Mouse (Mus musculus) stomach, embryonic 14.5 days (tissue): ENCODE measurements around the gene Gabrb3. TPM values are rescaled to one million over a fixed set of nuclear protein-coding genes. Genes with fewer than 3 reads are reported as not detected.
"Not testable (repeated sequence)": the region's sequence is repeated elsewhere in the genome, so short reads cannot be mapped to it uniquely, and the experiment has no call there.

Experiments
- ATAC-seq: fragments of 200-750 bp; cut with Nextera tagmentation; 2 replicates; pipeline ENCODE4 v1.8.0; 2017; ENCODE audit warnings: low read depth, moderate TSS enrichment; ENCODE audit not compliant: insufficient number of reproducible peaks, insufficient read depth, low FRiP score
- H3K27ac ChIP-seq: fragments of 300-500 bp; sonication (generic); 2 replicates; pipeline ENCODE4 v1.5.1; 2014; ENCODE audit warnings: mild to moderate bottlenecking, low read length, moderate library complexity, mixed read lengths
- H3K27me3 ChIP-seq: fragments of 300-500 bp; sonication (generic); 2 replicates; pipeline ENCODE4 v1.6.1; 2014; ENCODE audit warnings: low read length, control low read depth, mixed read lengths; ENCODE audit not compliant: control insufficient read depth, insufficient read depth
- H3K36me3 ChIP-seq: fragments of 300-500 bp; sonication (generic); 2 replicates; pipeline ENCODE4 v1.6.1; 2014; ENCODE audit warnings: mild to moderate bottlenecking, control low read depth, low read length, moderate library complexity, mixed read lengths; ENCODE audit not compliant: control insufficient read depth, insufficient read depth
- H3K4me1 ChIP-seq: fragments of 300-500 bp; sonication (generic); 2 replicates; pipeline ENCODE4 v1.6.1; 2014; ENCODE audit warnings: low read length, control low read depth, mixed read lengths; ENCODE audit not compliant: control insufficient read depth, insufficient read depth
- H3K4me2 ChIP-seq: fragments of 300-500 bp; sonication (generic); replicated peaks from 2 replicates; pipeline ENCODE4 v1.6.1; 2014; ENCODE audit warnings: low read depth, low read length, control low read depth
- H3K4me3 ChIP-seq: fragments of 300-500 bp; sonication (generic); 2 replicates; pipeline ENCODE4 v1.5.1; 2014; ENCODE audit warnings: low read depth, low read length, control low read depth
- H3K9ac ChIP-seq: fragments of 300-500 bp; sonication (generic); replicated peaks from 2 replicates; pipeline ENCODE4 v1.6.1; 2014; ENCODE audit warnings: low read depth, mild to moderate bottlenecking, control low read depth, low read length, moderate library complexity, mixed read lengths
- H3K9me3 ChIP-seq: fragments of 300-500 bp; sonication (generic); 2 replicates; pipeline ENCODE4 v1.6.1; 2016; ENCODE audit warnings: low read depth, low read length, control low read depth; ENCODE audit not compliant: control insufficient read depth
- WGBS: fragments of 180-500 bp; shearing (Covaris S2); extraction: QIAGEN DNeasy Blood & Tissue Kit; methylation state at CpG from one replicate; pipeline ENCODE4 v1.1.7; 2014; 5-methylcytosine and 5-hydroxymethylcytosine counted together
- polyA plus RNA-seq: library from polyadenylated mRNA; unstranded; fragments of >200 nt; fragmentation: Nextera tagmentation; extraction: Ambion mirVana; gene quantifications from 2 replicates; pipeline ENCODE4 v1.2.1, GENCODE M21; 2014

Gabrb3 gene
- polyA plus RNA-seq, 1 experiment from 2014 or later = 5.1 TPM

DNA sequence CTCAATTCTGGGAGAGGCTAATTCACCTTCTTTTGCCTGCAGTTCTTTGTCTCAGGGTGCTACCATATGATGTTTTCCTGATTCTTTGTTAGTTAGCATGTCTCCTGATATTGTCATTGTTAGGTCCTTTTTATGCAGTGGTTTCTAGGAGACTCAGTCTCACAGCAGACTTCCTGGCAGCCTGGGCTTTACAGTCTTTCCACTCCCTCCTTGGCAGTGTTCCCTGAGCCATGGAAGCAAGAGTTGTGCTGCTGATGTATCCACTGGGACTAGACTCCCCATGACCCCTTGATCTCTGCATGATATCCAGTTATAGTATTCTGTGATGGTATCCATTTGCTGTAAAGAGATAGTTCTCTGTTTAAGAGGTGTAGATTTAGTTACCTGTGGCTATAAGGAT is 281.6 kb downstream of the Gabrb3 start:
- H3K4me1 ChIP-seq = no peaks in the 10 kb centered on the region

DNA sequence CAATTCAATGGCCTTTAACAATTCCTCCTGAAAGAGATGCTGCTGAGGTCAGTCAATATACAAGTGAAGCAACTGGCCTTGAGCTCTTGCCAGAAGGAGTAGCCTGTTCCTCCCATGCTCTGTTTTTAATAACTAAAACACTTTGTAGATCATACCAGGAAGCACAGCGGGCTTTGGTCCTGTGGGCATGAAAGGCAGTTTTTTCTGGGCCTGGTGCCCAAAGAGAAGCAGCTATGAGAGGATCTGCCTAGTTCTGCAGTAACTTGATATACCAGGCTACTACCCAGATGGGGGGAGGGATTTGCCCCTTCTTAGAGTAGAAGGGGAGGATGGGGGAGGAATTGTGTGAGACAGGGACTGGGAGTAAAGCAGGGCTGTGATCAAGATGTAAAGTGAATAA is 284.1 kb downstream of the Gabrb3 start:
- Histone ChIP-seq H3K4me1 (peaks cover 6% of the 10 kb centered on the region; the same call in 1 of the 2 replicates), H3K27me3 (no peaks in the 10 kb centered on the region), H3K36me3 (no peaks in the 10 kb centered on the region), H3K9ac (no peak overlapping the region), H3K4me3 (no peak overlapping the region), H3K4me2 (no peak overlapping the region), H3K9me3 (no peaks in the 10 kb centered on the region), H3K27ac (no peak overlapping the region)
- no peak; the same call in 1 of the 2 replicates for ATAC-seq
- 61% methylated on average over 1 of the region's 1 CpGs for WGBS

More for the DNA sequence above, 281.6 kb downstream of the Gabrb3 start:
- H3K9me3 ChIP-seq = no peaks in the 10 kb centered on the region
- no peak overlapping the region for H3K27ac ChIP-seq
- no peak overlapping the region for H3K9ac ChIP-seq
- H3K27me3 ChIP-seq = no peaks in the 10 kb centered on the region
- no peak for ATAC-seq
- H3K4me3 ChIP-seq = no peak overlapping the region
- no peak overlapping the region for H3K4me2 ChIP-seq
- H3K36me3 ChIP-seq = no peaks in the 10 kb centered on the region

DNA sequence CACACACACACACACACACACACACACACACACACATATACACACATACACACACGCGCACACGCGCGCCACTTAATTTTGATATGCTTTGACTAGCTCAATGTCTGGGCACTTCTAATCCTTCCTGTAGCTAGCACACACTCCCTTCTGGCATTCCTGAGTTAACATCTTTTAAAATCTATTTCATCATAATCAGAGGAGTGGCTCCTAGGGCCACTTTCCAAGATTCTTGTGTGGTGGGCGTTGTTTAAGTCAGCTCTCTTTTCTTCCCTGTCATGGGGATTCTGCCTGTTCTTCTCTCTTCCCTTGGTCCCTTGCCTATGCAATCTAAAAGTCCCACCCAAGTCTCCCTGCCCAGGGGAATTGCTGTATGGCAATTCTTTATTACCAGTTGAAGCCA is 286.6 kb downstream of the Gabrb3 start:
- WGBS = 87% methylated on average over 6 of the region's 6 CpGs
- Histone ChIP-seq H3K27ac (no peak overlapping the region), H3K4me1 (peaks cover 6% of the 10 kb centered on the region; the same call in 1 of the 2 replicates), H3K4me3 (no peak overlapping the region), H3K9me3 (no peaks in the 10 kb centered on the region), H3K36me3 (no peaks in the 10 kb centered on the region), H3K4me2 (no peak overlapping the region), H3K27me3 (no peaks in the 10 kb centered on the region), H3K9ac (no peak overlapping the region)
- ATAC-seq = no peak

DNA sequence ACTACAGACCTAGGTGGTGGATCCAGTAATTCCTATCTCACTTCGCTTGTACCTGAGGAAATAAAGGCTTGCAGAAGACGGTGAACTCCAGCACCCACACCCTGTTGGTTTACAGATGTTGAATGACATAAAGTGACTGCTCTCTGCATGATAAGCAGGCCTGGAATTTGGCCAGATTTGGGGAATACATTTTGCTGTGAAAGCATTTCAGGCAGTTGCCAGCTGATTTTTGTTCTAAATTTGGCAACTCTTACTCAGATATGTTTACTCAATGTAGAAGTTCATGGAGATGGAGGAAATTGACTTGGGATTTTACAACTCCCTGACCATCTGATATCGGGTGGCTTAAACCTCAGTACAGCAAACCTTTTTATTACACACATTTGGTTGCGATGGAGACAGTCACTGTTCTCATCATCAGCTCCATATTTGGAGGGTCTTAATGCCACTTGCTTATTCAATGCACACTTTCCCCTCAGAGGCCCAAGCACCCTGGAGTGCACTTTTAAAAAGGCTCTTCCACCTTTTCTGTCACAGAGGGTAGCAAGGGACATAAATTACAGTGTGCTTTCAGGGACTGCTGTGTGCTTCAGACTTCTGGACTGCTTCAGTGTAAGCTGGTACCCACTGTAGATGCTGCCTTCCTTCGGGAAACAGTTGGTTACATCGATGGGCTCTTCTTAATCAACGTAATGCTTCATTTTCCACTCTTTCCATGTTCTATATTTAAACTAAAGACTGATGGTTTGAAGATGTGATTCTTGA is 287.7 kb downstream of the Gabrb3 start:
- H3K9ac ChIP-seq = no peak overlapping the region
- 64% methylated on average over 7 of the region's 7 CpGs for WGBS

DNA sequence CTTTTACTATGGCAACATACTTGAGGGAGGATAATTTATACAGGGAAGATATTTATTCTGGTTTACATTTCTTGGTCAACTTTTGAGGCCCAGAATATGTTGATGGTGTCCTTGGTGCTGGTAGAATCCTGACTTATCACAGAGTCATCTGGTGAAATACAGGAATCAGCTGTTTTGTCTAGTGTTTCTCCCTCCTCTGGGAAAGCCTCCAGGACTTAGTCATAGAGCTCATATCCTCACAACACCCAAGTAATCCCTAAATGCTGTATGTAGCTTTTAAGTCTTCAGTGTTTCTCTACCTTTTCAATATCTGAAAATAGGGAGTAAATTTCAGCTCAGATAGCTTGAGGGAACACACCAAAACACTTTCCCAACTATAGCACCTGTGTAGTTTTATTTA is 292.2 kb downstream of the Gabrb3 start:
- H3K4me2 ChIP-seq = no peak overlapping the region
- H3K4me3 ChIP-seq = no peak overlapping the region
- H3K27ac ChIP-seq = no peak overlapping the region
- H3K36me3 ChIP-seq = no peaks in the 10 kb centered on the region
- H3K9ac ChIP-seq = no peak overlapping the region
- peaks cover 6% of the 10 kb centered on the region; the same call in 1 of the 2 replicates for H3K4me1 ChIP-seq
- H3K9me3 ChIP-seq = no peaks in the 10 kb centered on the region
- no peaks in the 10 kb centered on the region for H3K27me3 ChIP-seq
- ATAC-seq = no peak

More for the DNA sequence above, 287.7 kb downstream of the Gabrb3 start:
- no peak overlapping the region for H3K27ac ChIP-seq
- H3K4me1 ChIP-seq = peaks cover 6% of the 10 kb centered on the region; the same call in 1 of the 2 replicates
- ATAC-seq = no peak
- H3K36me3 ChIP-seq = no peaks in the 10 kb centered on the region
- no peak overlapping the region for H3K4me3 ChIP-seq
- no peaks in the 10 kb centered on the region for H3K27me3 ChIP-seq
- no peaks in the 10 kb centered on the region for H3K9me3 ChIP-seq
- H3K4me2 ChIP-seq = no peak overlapping the region

DNA sequence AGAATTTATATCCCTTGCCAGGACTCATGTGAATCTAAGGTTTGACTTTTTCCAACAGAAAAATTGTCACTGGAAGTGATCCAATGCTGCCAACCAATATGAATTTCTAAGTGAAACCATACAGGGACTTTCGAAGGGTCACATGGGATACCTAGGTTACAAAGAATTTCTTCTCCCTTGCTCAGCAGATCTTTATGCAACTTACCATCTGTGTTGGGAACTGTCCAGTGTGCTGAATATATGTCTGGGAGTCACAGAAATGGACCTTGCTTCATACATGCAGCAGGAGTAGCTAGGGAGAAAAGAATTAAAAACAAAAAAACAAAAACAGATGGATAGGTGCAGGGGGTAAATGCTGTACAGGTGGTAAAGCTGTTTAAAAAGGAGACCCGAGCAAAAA is 327.3 kb downstream of the Gabrb3 start:
- no peaks in the 10 kb centered on the region for H3K27me3 ChIP-seq
- no peak overlapping the region for H3K4me3 ChIP-seq
- H3K27ac ChIP-seq = no peak overlapping the region
- no peak overlapping the region for H3K9ac ChIP-seq
- no peak for ATAC-seq
- H3K4me2 ChIP-seq = no peak overlapping the region
- 76% methylated on average over 2 of the region's 2 CpGs for WGBS
- no peaks in the 10 kb centered on the region for H3K4me1 ChIP-seq
- no peaks in the 10 kb centered on the region for H3K36me3 ChIP-seq
- H3K9me3 ChIP-seq = no peaks in the 10 kb centered on the region

DNA sequence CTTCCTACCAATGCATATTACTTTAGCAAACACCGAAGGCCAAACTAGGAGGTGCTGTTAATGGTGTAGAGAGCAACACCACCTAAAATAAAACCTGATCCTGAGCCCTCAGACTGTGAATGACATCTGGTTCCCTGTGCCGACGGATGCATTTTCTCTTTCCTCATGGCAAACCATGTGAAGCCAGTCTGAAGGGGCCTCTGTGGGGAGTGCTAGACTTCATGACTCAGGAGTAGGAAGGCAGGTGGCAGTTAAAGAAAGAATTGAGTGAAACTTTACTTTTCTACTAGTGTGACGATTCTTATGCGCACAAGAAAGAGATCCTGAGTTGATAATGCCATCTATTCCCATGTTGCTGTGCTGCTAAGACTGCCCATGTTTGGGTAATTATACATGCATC is 341.0 kb downstream of the Gabrb3 start:
- no peak overlapping the region for H3K4me3 ChIP-seq
- H3K9me3 ChIP-seq = no peaks in the 10 kb centered on the region
- no peak overlapping the region for H3K4me2 ChIP-seq
- H3K27me3 ChIP-seq = no peaks in the 10 kb centered on the region
- no peak for ATAC-seq
- H3K9ac ChIP-seq = no peak overlapping the region
- WGBS = 88% methylated on average over 5 of the region's 5 CpGs
- no peak overlapping the region for H3K27ac ChIP-seq
- no peaks in the 10 kb centered on the region for H3K36me3 ChIP-seq
- no peaks in the 10 kb centered on the region for H3K4me1 ChIP-seq

DNA sequence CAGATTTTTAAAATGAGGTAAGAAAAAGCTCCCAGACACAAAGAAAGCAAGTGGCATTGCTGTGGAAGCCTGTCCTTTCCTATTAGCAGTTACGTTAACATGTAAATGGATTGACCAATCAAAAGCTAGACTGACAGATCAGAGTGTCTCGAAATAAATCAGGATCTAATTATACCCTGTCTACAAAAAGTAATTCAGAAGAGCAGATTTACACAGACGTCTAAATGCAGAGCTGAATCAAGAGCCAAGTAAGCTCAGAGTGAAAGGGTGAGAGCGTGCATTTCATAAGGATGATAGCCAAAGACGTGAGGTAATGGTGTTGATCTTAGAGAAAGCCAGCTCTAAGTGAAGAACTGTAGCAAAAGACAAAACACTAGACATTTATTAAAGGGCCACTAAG is 359.3 kb downstream of the Gabrb3 start:
- Histone ChIP-seq H3K4me2 (no peak overlapping the region), H3K4me1 (no peaks in the 10 kb centered on the region), H3K36me3 (no peaks in the 10 kb centered on the region), H3K9me3 (no peaks in the 10 kb centered on the region), H3K27ac (no peak overlapping the region), H3K27me3 (no peaks in the 10 kb centered on the region), H3K4me3 (no peak overlapping the region), H3K9ac (no peak overlapping the region)
- ATAC-seq = no peak
- 64% methylated on average over 5 of the region's 5 CpGs for WGBS

DNA sequence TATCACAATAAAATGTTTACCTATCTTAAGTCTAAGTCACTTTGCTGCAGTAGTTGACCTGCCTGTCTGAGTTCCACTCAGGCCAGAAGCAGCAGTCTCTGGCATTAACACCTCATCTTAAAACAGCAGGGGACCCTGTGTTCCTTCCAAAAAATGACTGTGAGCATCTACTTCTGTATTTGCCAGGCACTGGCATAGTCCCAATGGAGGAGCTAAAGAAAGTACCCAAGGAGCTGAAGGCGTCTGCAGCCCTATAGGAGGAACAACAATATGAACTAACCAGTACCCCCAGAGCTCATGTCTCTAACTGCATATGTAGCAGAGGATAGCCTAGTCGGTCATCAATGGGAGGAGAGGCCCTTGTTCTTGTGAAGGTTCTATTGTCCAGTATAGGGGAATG is 366.6 kb downstream of the Gabrb3 start:
- H3K27me3 ChIP-seq, ATAC-seq, H3K4me2 ChIP-seq, H3K9ac ChIP-seq, H3K27ac ChIP-seq, H3K9me3 ChIP-seq, H3K4me1 ChIP-seq, H3K4me3 ChIP-seq, H3K36me3 ChIP-seq: not testable (repeated sequence)
- 78% methylated on average over 2 of the region's 2 CpGs for WGBS
